Mouse (Mus musculus) spleen, adult 2 months (tissue): Measurements from ENCODE around the gene Ly6g6e. TPM values are rescaled to one million over a fixed set of nuclear protein-coding genes. Genes with fewer than 3 reads are reported as not detected.

Source experiments
- DNase-seq, 2 experiments: peaks; one replicate each; pipeline versions ENCODE4 v3.0.0 to v3.0.0-alpha.2; 2012 to 2021; ENCODE audit warnings: low spot score in 2 of 2, low read depth in 1 of 2
- H3K27ac ChIP-seq: fragments of 200-500 bp; 2 replicates; pipeline ENCODE4 v1.5.1; 2012; ENCODE audit warnings: low read length, inconsistent platforms; ENCODE audit not compliant: insufficient read depth
- H3K27me3 ChIP-seq: fragments of 200-500 bp; 2 replicates; pipeline ENCODE4 v1.6.1; 2012; ENCODE audit warnings: mild to moderate bottlenecking, moderate library complexity, low read length, inconsistent platforms; ENCODE audit not compliant: control insufficient read depth, insufficient read depth
- H3K36me3 ChIP-seq: fragments of 200-500 bp; 2 replicates; pipeline ENCODE4 v1.6.1; 2012; ENCODE audit warnings: mild to moderate bottlenecking, low read length, inconsistent platforms; ENCODE audit not compliant: control insufficient read depth, insufficient read depth
- H3K4me1 ChIP-seq: fragments of 200-500 bp; 2 replicates; pipeline ENCODE4 v1.6.1; 2011; ENCODE audit warnings: inconsistent platforms; ENCODE audit not compliant: control insufficient read depth, insufficient read depth, insufficient read length
- H3K4me3 ChIP-seq: fragments of 200-500 bp; 2 replicates; pipeline ENCODE4 v1.5.1; 2011; ENCODE audit warnings: mild to moderate bottlenecking, inconsistent platforms; ENCODE audit not compliant: insufficient read depth, insufficient read length; ENCODE audit errors: extremely low read depth
- CTCF ChIP-seq: fragments of 200-500 bp; IDR thresholded peaks from 2 replicates; pipeline ENCODE4 v1.5.1; 2011; ENCODE audit warnings: mild to moderate bottlenecking, inconsistent platforms; ENCODE audit not compliant: insufficient read depth, insufficient read length, insufficient replicate concordance; ENCODE audit errors: extremely low read depth
- POLR2A ChIP-seq: fragments of 200-500 bp; IDR thresholded peaks from 2 replicates; pipeline ENCODE4 v1.6.1; 2011; ENCODE audit warnings: low read depth, low read length, inconsistent platforms
- WGBS: fragments of 180-500 bp; shearing (Covaris S2); methylation state at CpG from one replicate; pipeline ENCODE4 v1.1.7; 2018; 5-methylcytosine and 5-hydroxymethylcytosine counted together
- polyA plus RNA-seq: library from polyadenylated mRNA; depleted of rRNA; stranded (reverse); fragments of >200 nt; gene quantifications from 2 replicates; pipeline ENCODE4 v1.2.3, GENCODE M21; 2012

Ly6g6e gene
- polyA plus RNA-seq, 1 experiment: 0.39 TPM

GRCm38 (mm10) chr17:35045807-35046680, 30.7 kb upstream of the Ly6g6e start:
- 3% methylated on average over 46 of the region's 48 CpGs for WGBS
- peaks cover 18% of the 10 kb centered on the region for H3K4me1 ChIP-seq
- no peak for DNase-seq
- peak overlapping the region; percentile 41; the same call in 1 of the 2 replicates for H3K27ac ChIP-seq
- peak; percentile 17; the same call in 1 of the 2 replicates for TF ChIP-seq POLR2A
- TF ChIP-seq CTCF: no peak
- H3K4me3 ChIP-seq: peak overlapping the region; percentile 65
- no peaks in the 10 kb centered on the region for H3K36me3 ChIP-seq
- no peaks in the 10 kb centered on the region for H3K27me3 ChIP-seq

- no peaks in the 10 kb centered on the region for H3K36me3 ChIP-seq
- DNase-seq: peak; percentile 95 to 96
- H3K27me3 ChIP-seq: no peaks in the 10 kb centered on the region
- TF ChIP-seq POLR2A (no peak), CTCF (no peak)
- H3K27ac ChIP-seq: peak within 1 kb of the TSS; percentile 84
- H3K4me3 ChIP-seq: peak within 1 kb of the TSS; percentile 65
- peaks cover 19% of the 10 kb centered on the region for H3K4me1 ChIP-seq
- under 1% methylated on average over 33 of the region's 33 CpGs for WGBS
These were observed 29.8 kb upstream of the Ly6g6e start, which contains the start of gene Msh5 for GRCm38 (mm10) chr17:35046681-35047455. Gene Msh5 (minus strand): TSS chr17:35046745.

DNA sequence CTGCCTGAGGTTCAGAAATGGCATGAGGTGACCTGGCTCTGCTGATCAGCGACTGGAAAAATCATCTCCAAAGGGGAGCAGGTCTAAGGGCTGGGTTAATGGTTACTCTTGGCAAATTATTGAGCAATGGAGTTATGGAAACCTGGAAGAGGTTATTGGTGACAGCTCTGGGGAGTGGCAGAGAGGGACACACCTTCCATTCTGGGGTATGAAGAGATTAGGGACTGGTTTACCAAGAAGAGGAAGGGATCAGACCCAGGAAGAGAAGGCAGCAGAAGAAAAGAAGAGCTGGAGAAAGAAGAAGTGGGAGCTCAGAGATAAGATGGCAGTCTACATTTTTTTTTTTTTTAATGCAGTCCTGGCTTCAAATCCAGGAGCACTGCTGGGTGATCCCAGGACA, 29.0 kb upstream of the Ly6g6e start:
- Histone ChIP-seq H3K27me3 (no peaks in the 10 kb centered on the region), H3K4me3 (peak overlapping the region; percentile 32; the same call in 1 of the 2 replicates), H3K4me1 (peaks cover 25% of the 10 kb centered on the region), H3K36me3 (peaks cover 3% of the 10 kb centered on the region), H3K27ac (peak overlapping the region; percentile 84)
- WGBS: 22% methylated on average over 1 of the region's 1 CpGs
- TF ChIP-seq POLR2A: no peak
- TF ChIP-seq CTCF: no peak
- DNase-seq: no peak

GRCm38 (mm10) chr17:35048149-35048931, 28.4 kb upstream of the Ly6g6e start:
- Histone ChIP-seq H3K36me3 (peaks cover 8% of the 10 kb centered on the region), H3K27ac (peak overlapping the region; percentile 91), H3K27me3 (no peaks in the 10 kb centered on the region), H3K4me3 (peak overlapping the region; percentile 32; the same call in 1 of the 2 replicates), H3K4me1 (peaks cover 26% of the 10 kb centered on the region)
- no peak; the same call in 1 of the 2 replicates for TF ChIP-seq POLR2A
- DNase-seq: peak; percentile 41 to 47
- WGBS: 2% methylated on average over 11 of the region's 11 CpGs

GRCm38 (mm10) chr17:35048932-35049440, 27.7 kb upstream of the Ly6g6e start:
- H3K4me1 ChIP-seq: peaks cover 26% of the 10 kb centered on the region
- H3K36me3 ChIP-seq: peaks cover 13% of the 10 kb centered on the region
- no peak for TF ChIP-seq POLR2A
- no peak for TF ChIP-seq CTCF
- WGBS: 19% methylated on average over 5 of the region's 5 CpGs
- DNase-seq: no peak
- H3K27me3 ChIP-seq: no peaks in the 10 kb centered on the region
- peak overlapping the region; percentile 98 for H3K27ac ChIP-seq
- 0 out of 2 replicates have a peak overlapping the region, but pooled peaks have one; percentile 2 for H3K4me3 ChIP-seq

GRCm38 (mm10) chr17:35049561-35050016, 27.1 kb upstream of the Ly6g6e start, which contains the start of gene Clic1:
Gene Clic1 (plus strand): TSS chr17:35049966.
- Histone ChIP-seq H3K36me3 (peaks cover 18% of the 10 kb centered on the region), H3K4me3 (peak within 1 kb of the TSS; percentile 74), H3K27me3 (no peaks in the 10 kb centered on the region), H3K4me1 (peaks cover 26% of the 10 kb centered on the region), H3K27ac (peak within 1 kb of the TSS; percentile 98)
- DNase-seq: peak in 1 of 2 experiments; percentile 54
- WGBS: under 1% methylated on average over 11 of the region's 11 CpGs
- TF ChIP-seq CTCF: no peak
- TF ChIP-seq POLR2A: peak; percentile 46; the same call in 1 of the 2 replicates
